In genomic region chr7:45488293-45489204, GRCm38 (mm10) we compare ENCODE assay signal across 8 mouse cellular contexts. TPM values are rescaled to one million over a fixed set of nuclear protein-coding genes. Genes with fewer than 3 reads are reported as not detected.
DNase-seq lines count a peak whose midpoint lies in the region; ATAC-seq and TF ChIP-seq lines count a peak whose summit lies in the region.

Gene Dhdh, minus strand, starts transcription at chr7:45488805.

- no peaks in the 10 kb centered on the region for H3K9me3 ChIP-seq in forebrain, embryonic 11.5 days (ENCODE audit: control insufficient read depth, low read length)

- H3K36me3 ChIP-seq in forebrain, embryonic 11.5 days (ENCODE audit: control insufficient read depth, insufficient read depth, low read length), result peaks cover 1% of the 10 kb centered on the region; the same call in 1 of the 2 replicates

- peak within 1 kb of the TSS; percentile 72 for H3K9ac ChIP-seq in forebrain, embryonic 11.5 days (ENCODE audit: low read length)

- peaks cover 21% of the 10 kb centered on the region for H3K4me1 ChIP-seq in bone marrow macrophage, adult 2 months (ENCODE audit: control insufficient read depth, insufficient read depth, low read length)
- H3K4me1 ChIP-seq in forebrain, embryonic 11.5 days (replicated peaks; ENCODE audit: control insufficient read depth, insufficient read depth, low read length), result peaks cover 11% of the 10 kb centered on the region

- intact Hi-C loops in heart, postnatal 25 days (cut with DNase I), result no loop called here

- peak within 1 kb of the TSS; percentile 71 for H3K4me2 ChIP-seq in forebrain, embryonic 11.5 days (ENCODE audit: low read depth, low read length, severe bottlenecking)

- peak; percentile 49; the same call in 1 of the 2 replicates for TF ChIP-seq POLR2A in bone marrow macrophage, adult 2 months (IDR thresholded peaks at IDR 0.05; ENCODE audit: borderline replicate concordance, low read depth, low read length)

- H3K27me3 ChIP-seq in forebrain, embryonic 11.5 days (ENCODE audit: control insufficient read depth, insufficient read depth, low read length), result no peaks in the 10 kb centered on the region; the same call in 1 of the 2 replicates

- WGBS in forebrain, embryonic 11.5 days, result 8% methylated on average over 38 of the region's 38 CpGs

- peak; percentile 83 for DNase-seq in forebrain, embryonic 11.5 days (ENCODE audit: low spot score)
- peak; percentile 50 for DNase-seq in heart, postnatal 25 days (ENCODE audit: low spot score)
- peak; percentile 71 to 81 for DNase-seq in kidney, postnatal 4 days
- DNase-seq in lung, postnatal 36 days, result peak; percentile 84
- DNase-seq in ovary, postnatal 14 days (ENCODE audit: low spot score), result peak; percentile 56
- DNase-seq in thymus, postnatal 4 days, result peak; percentile 60

- peak; percentile 56 for ATAC-seq in CD4-positive, CD25-positive, alpha-beta regulatory T cell, adult 4 months
- ATAC-seq in forebrain, embryonic 11.5 days (replicated peaks; ENCODE audit: low FRiP score), result peak; percentile 60

- TF ChIP-seq CTCF in bone marrow macrophage, adult 2 months (IDR thresholded peaks at IDR 0.05; ENCODE audit: low read depth, low read length), result 0 out of 2 replicates have a peak, but pooled peaks have one; percentile 7

- H3K27ac ChIP-seq in bone marrow macrophage, adult 2 months (ENCODE audit: insufficient read depth, low read depth, low read length), result peak within 1 kb of the TSS; percentile 54
- H3K27ac ChIP-seq in forebrain, embryonic 11.5 days (ENCODE audit: low read depth, low read length), result peak within 1 kb of the TSS; percentile 41; the same call in 1 of the 2 replicates

- H3K4me3 ChIP-seq in bone marrow macrophage, adult 2 months (ENCODE audit: insufficient read depth, low read length), result peak within 1 kb of the TSS; percentile 79
- H3K4me3 ChIP-seq in forebrain, embryonic 11.5 days (ENCODE audit: low read depth, low read length), result peak within 1 kb of the TSS; percentile 42

RNA-seq across cellular contexts. Expression of gene Dhdh, which starts in this region (rescaled TPM):
- 1 to 10 TPM; 1.1 to 2.7 TPM for polyA plus RNA-seq in CD4-positive, CD25-positive, alpha-beta regulatory T cell, adult 4 months (2017; shearing (Covaris generic))
- 22.0 and 25.4 TPM in 2 replicates for polyA plus RNA-seq in bone marrow macrophage, adult 2 months (2012; ENCODE audit: insufficient read depth, insufficient read length, missing spikeins)
- polyA plus RNA-seq in forebrain, embryonic 11.5 days (2014; fragmentation: Nextera tagmentation; extraction: Ambion mirVana), result 4.3 and 4.6 TPM in 2 replicates
- total RNA-seq in heart, postnatal 25 days (2021), result 1 to 10 TPM; 5.9 to 6.7 TPM

Comparison
In these comparisons a context has a peak if more than half of its experiments do, and no peak if none do; other contexts are left out.
1. Peak in every context shown above with its lines: DNase-seq, ATAC-seq, H3K4me3 ChIP-seq and H3K27ac ChIP-seq.